Mouse (Mus musculus) lung, adult 18-20 months (tissue): ENCODE data around the gene Csn1s2b.
"Not testable (repeated sequence)": the region's sequence is repeated elsewhere in the genome, so short reads cannot be mapped to it uniquely, and the experiment has no call there.

ENCODE experiments used
- DNase-seq, 2 experiments: peaks; one replicate each; pipeline ENCODE4 v3.0.0; 2022; ENCODE audit warnings: mixed read lengths in 2 of 2

The Csn1s2b gene

GRCm38 (mm10) chr5:87807782-87808181 is at the start of gene Csn1s2b:
Gene Csn1s2b, plus strand, starts transcription at chr5:87808082.
- DNase-seq = no peak

DNA sequence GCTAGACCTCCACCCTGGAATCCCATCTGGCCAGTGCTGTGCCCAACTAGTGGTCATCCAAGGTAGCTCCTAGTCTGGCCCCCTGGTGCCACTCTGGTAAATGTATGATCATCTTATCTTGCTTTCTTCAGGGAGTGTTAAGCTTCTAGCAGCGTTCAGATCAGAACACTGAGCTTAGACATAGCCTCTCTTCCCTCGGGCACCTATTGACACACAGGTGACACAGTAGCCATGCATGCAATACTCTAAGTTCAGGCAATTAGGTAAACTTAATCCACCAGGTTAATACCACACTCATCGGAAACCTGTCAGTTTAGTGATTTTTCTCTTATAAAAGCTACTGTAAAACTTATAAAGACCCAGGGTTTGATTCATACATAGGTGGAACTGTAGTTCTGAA is 43.3 kb upstream of the Csn1s2b start:
- DNase-seq = no peak

DNA sequence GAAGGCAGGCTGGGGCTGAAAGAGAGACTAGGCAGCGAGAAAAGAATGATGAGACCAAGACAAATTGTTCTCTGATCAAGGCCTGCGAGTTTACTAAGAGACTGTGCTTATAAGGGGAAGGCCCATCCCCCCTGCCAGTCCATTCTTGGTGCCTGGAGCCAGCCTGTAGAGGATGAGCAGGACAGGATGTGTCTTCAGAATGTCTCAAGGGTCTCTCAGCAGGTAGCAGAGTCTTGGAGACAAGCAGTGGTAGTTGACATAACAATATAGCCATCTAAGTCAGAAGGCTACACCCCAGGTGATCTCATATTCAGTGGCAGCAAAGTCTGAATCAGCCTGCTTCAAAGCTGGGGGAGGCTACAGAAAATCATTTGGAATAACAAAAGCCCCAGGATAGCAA is 35.7 kb upstream of the Csn1s2b start:
- not testable (repeated sequence) for DNase-seq

- no peak for DNase-seq
Observed at GRCm38 (mm10) chr5:87774267-87774666, 33.6 kb upstream of the Csn1s2b start, which contains the start of gene Csn1s2a. Gene Csn1s2a, plus strand, starts transcription at chr5:87774567.

- no peak for DNase-seq
Observed at GRCm38 (mm10) chr5:87782731-87783130, 25.2 kb upstream of the Csn1s2b start.

DNA sequence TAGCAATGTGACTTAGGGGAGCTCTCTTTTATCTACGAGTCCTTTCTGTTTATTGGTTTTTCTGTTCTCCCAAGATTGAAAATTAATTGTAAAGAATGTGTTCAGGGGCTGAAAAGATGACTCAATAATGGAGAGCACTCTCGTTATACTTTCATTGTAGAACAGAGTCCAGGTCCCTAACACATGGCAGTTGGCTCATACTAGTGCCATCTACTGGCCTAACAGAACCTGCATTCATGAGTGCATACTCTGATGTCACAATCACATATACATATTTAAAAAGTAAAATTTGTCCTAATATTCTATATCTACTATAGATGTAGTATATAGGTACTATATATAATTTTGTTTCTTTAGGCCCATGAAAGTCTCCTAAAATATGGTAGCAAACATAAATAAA is 1.4 kb downstream of the Csn1s2b start:
- DNase-seq = no peak

GRCm38 (mm10) chr5:87825386-87825785 is 17.5 kb downstream of the Csn1s2b start, which contains the start of gene Prr27:
Gene Prr27, plus strand, starts transcription at chr5:87825686.
- no peak for DNase-seq

- no peak for DNase-seq
Observed at GRCm38 (mm10) chr5:87855136-87855716, 47.3 kb downstream of the Csn1s2b start.

DNA sequence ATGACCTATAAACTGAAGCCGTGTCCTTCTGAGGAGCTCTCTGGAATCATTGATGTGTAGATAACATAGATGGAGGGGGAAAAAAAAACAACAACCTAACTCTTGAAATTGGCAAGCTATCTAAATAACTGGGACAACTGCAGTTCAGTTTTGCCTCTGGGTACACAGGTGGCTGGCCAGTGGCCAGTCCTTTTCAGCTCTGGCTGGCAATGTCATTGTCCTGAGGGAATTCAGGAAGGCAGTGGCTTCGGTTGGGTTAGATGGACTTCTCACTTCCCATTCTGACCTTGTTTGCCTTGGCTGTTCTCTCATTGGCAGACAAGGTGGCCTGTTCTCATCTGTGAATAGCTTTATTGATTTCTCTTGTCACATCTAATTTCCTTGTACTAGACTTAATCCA is 62.2 kb downstream of the Csn1s2b start:
- no peak for DNase-seq

GRCm38 (mm10) chr5:87871423-87871822 is 63.5 kb downstream of the Csn1s2b start:
- DNase-seq = no peak
